Mouse (Mus musculus): ENCODE measurements around the gene Fut11. TPM values are rescaled to one million over a fixed set of nuclear protein-coding genes. Genes with fewer than 3 reads are reported as not detected.

Gene Fut11
- total and polyA plus RNA-seq, 2 experiments from 2014 or later = 17.9 to 20.7 TPM

GRCm38 (mm10) chr14:20750503-20750902 is 55.7 kb downstream of the Fut11 start:
- peaks cover 36% of the 10 kb centered on the region for H3K36me3 ChIP-seq (ENCODE audit: insufficient read depth)
- H3K4me1 ChIP-seq (ENCODE audit: insufficient read depth) = no peaks in the 10 kb centered on the region
- H3K9ac ChIP-seq = no peak overlapping the region
- WGBS = 90% methylated on average over 5 of the region's 5 CpGs
- no peak for DNase-seq
- no peak overlapping the region for H3K27ac ChIP-seq (ENCODE audit: low read depth, low read length)
- H3K4me3 ChIP-seq (ENCODE audit: low read depth, low read length) = no peak overlapping the region
- no peaks in the 10 kb centered on the region for H3K27me3 ChIP-seq (ENCODE audit: insufficient read depth, low read length)
- H3K4me2 ChIP-seq (ENCODE audit: low read depth) = no peak overlapping the region
- no peak for TF ChIP-seq CTCF (IDR thresholded peaks at IDR 0.05; ENCODE audit: low read depth)
- no peak for ATAC-seq
- H3K9me3 ChIP-seq (ENCODE audit: low read length) = no peaks in the 10 kb centered on the region

Small RNAs within 50 kb of the gene (microRNA-seq; reads per million reads assigned to microRNA genes)
- gene Mir6946 = 2.9 to 3.5 reads per million in 2 experiments

Other genes starting within 250 kb of the Fut11 start
- gene Cfap70, start 242.7 kb upstream of the Fut11 start, total RNA-seq (2014; rRNA removed) = 1.5 and 2.1 TPM in 2 replicates
- 0.88 and 1.4 TPM in 2 replicates for gene Cfap70, start 242.7 kb upstream of the Fut11 start, polyA plus RNA-seq (2015; fragmentation: Nextera tagmentation; extraction: Ambion mirVana)
- 36.7 and 43.0 TPM in 2 replicates for gene Anxa7, start 214.8 kb upstream of the Fut11 start, total RNA-seq (2014; rRNA removed)
- 20.9 and 21.2 TPM in 2 replicates for gene Anxa7, start 214.8 kb upstream of the Fut11 start, polyA plus RNA-seq (2015; fragmentation: Nextera tagmentation; extraction: Ambion mirVana)
- 0.14 and 0.15 TPM in 2 replicates for gene Mss51, start 198.1 kb upstream of the Fut11 start, total RNA-seq (2014; rRNA removed)
- not detected in 2 replicates for gene Mss51, start 198.1 kb upstream of the Fut11 start, polyA plus RNA-seq (2015; fragmentation: Nextera tagmentation; extraction: Ambion mirVana)
- 172 and 194 TPM in 2 replicates for gene Ppp3cb, start 148.4 kb upstream of the Fut11 start, total RNA-seq (2014; rRNA removed)
- gene Ppp3cb, start 148.4 kb upstream of the Fut11 start, polyA plus RNA-seq (2015; fragmentation: Nextera tagmentation; extraction: Ambion mirVana) = 83.5 and 103 TPM in 2 replicates
- gene Usp54, start 53.9 kb upstream of the Fut11 start, total RNA-seq (2014; rRNA removed) = 20.5 and 28.9 TPM in 2 replicates
- 3.0 and 4.8 TPM in 2 replicates for gene Usp54, start 53.9 kb upstream of the Fut11 start, polyA plus RNA-seq (2015; fragmentation: Nextera tagmentation; extraction: Ambion mirVana)
- gene Myoz1, start 38.4 kb upstream of the Fut11 start, total RNA-seq (2014; rRNA removed) = 0.15 and 0.57 TPM in 2 replicates
- gene Myoz1, start 38.4 kb upstream of the Fut11 start, polyA plus RNA-seq (2015; fragmentation: Nextera tagmentation; extraction: Ambion mirVana) = 0.30 and 0.83 TPM in 2 replicates
- gene Synpo2l, start 26.6 kb upstream of the Fut11 start, total RNA-seq (2014; rRNA removed) = 0.15 and 0.24 TPM in 2 replicates
- gene Synpo2l, start 26.6 kb upstream of the Fut11 start, polyA plus RNA-seq (2015; fragmentation: Nextera tagmentation; extraction: Ambion mirVana) = 0.17 and 0.19 TPM in 2 replicates
- 65.0 and 86.4 TPM in 2 replicates for gene Sec24c, start 20.7 kb upstream of the Fut11 start, total RNA-seq (2014; rRNA removed)
- gene Sec24c, start 20.7 kb upstream of the Fut11 start, polyA plus RNA-seq (2015; fragmentation: Nextera tagmentation; extraction: Ambion mirVana) = 46.0 and 57.1 TPM in 2 replicates
- 238 and 257 TPM in 2 replicates for gene Chchd1, start 8.0 kb downstream of the Fut11 start, total RNA-seq (2014; rRNA removed)
- 222 and 300 TPM in 2 replicates for gene Chchd1, start 8.0 kb downstream of the Fut11 start, polyA plus RNA-seq (2015; fragmentation: Nextera tagmentation; extraction: Ambion mirVana)
- 112 and 162 TPM in 2 replicates for gene Zswim8, start 12.6 kb downstream of the Fut11 start, total RNA-seq (2014; rRNA removed)
- gene Zswim8, start 12.6 kb downstream of the Fut11 start, polyA plus RNA-seq (2015; fragmentation: Nextera tagmentation; extraction: Ambion mirVana) = 24.6 and 28.2 TPM in 2 replicates
- 16.3 and 25.0 TPM in 2 replicates for gene Ndst2, start 39.6 kb downstream of the Fut11 start, total RNA-seq (2014; rRNA removed)
- 6.7 and 11.2 TPM in 2 replicates for gene Ndst2, start 39.6 kb downstream of the Fut11 start, polyA plus RNA-seq (2015; fragmentation: Nextera tagmentation; extraction: Ambion mirVana)
- gene Camk2g, start 99.1 kb downstream of the Fut11 start, total RNA-seq (2014; rRNA removed) = 137 and 145 TPM in 2 replicates
- 165 and 231 TPM in 2 replicates for gene Camk2g, start 99.1 kb downstream of the Fut11 start, polyA plus RNA-seq (2015; fragmentation: Nextera tagmentation; extraction: Ambion mirVana)
- 0.62 and 1.1 TPM in 2 replicates for gene Plau, start 141.7 kb downstream of the Fut11 start, total RNA-seq (2014; rRNA removed)
- gene Plau, start 141.7 kb downstream of the Fut11 start, polyA plus RNA-seq (2015; fragmentation: Nextera tagmentation; extraction: Ambion mirVana) = 0.23 and 0.44 TPM in 2 replicates
- gene Vcl, start 234.4 kb downstream of the Fut11 start, total RNA-seq (2014; rRNA removed) = 15.5 and 21.6 TPM in 2 replicates
- 4.4 and 6.6 TPM in 2 replicates for gene Vcl, start 234.4 kb downstream of the Fut11 start, polyA plus RNA-seq (2015; fragmentation: Nextera tagmentation; extraction: Ambion mirVana)